Mouse (Mus musculus): ENCODE results near the gene Abcd2.

The Abcd2 gene

GRCm38 (mm10) chr15:91161153-91161552 lies 30.4 kb downstream of the Abcd2 start:
- in situ Hi-C loops (cut with MboI, MseI): no loop called here

DNA sequence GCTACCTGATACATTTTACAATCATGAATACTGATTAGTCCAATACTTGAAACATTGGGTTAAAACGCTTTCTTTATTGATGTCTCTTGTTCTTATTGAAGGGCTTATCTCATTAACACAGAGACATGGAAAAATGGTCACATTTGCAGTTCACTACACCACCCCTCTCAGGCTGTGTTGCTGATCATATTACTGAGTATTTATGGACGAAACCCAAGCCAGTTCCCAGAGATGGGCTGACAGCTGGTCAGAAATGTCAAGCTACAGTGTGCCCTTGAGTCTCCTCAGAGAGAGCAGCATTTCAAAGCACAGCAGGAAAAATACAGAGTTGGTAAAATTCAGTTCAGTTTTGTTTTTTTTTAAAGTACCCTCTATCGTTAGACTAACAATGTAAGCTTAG lies 38.3 kb downstream of the Abcd2 start:
- in situ Hi-C loops (cut with MboI, MseI): no loop called here

- in situ Hi-C loops (cut with MboI, MseI): no loop called here
These were observed 39.0 kb downstream of the Abcd2 start for GRCm38 (mm10) chr15:91152592-91152991.

DNA sequence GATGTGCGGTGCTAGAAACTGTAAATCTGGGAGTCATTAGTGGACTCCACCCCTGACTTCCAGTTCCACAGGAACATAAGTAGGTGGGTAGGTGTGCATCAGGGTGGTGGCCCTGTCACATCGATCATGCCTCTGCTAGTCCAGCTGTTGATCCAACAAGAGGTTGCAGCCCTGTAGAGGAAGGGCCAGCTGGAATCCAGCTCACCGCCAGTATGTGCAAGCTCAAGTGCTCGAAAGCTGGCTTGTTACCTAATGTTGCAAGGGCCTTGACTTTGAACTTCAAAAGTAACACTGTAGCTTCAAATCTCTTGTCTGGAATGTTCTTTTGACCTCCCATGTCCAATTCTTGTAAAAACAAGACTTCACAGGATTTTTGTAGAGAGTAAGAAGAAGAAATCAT lies 67.0 kb downstream of the Abcd2 start:
- in situ Hi-C loops (cut with MboI, MseI): no loop called here

GRCm38 (mm10) chr15:91112555-91113209 lies 78.9 kb downstream of the Abcd2 start:
- in situ Hi-C loops (cut with MboI, MseI): no loop called here

GRCm38 (mm10) chr15:91108102-91108659 lies 83.4 kb downstream of the Abcd2 start:
- in situ Hi-C loops (cut with MboI, MseI): no loop called here

DNA sequence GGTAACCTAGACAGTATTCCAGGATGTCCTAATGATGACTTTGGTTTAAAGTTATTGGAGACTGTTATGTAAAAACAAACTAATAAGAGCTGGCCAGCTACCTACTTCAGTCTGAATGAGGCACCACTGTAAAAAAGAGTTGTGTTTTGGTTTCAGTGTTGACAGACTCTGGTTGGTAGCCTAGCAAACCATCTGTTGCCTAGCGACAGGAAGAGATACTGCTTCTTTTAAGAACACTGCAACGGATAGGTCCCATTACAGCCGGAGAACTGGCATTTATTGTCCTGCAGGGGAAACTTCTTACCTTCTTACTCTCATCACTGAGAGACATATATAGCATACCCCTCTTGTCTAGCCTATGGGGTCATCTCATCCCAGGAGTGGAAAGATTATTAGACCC lies 86.7 kb downstream of the Abcd2 start:
- in situ Hi-C loops (cut with MboI, MseI): no loop called here

GRCm38 (mm10) chr15:91104276-91104675 lies 87.3 kb downstream of the Abcd2 start:
- in situ Hi-C loops (cut with MboI, MseI): no loop called here

DNA sequence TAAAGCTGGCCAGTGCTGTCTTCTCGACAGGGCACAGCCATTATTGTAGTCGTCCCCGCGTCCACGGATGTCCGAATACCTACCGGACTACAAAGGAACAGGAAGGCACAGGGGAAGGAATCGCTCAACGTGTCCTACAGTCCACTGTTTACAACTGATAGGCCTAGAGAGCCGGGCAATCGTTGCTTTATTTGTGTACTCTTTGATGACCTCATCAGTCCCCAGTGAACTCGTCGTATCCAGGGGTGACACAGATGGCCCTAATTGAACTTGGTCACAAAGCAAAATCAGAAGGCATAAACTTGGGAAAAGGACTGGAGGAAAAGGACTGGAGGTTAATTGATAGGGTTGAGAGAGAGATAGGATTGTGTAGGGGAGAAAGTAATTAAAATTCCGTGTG lies 87.8 kb downstream of the Abcd2 start:
- in situ Hi-C loops (cut with MboI, MseI): no loop called here

DNA sequence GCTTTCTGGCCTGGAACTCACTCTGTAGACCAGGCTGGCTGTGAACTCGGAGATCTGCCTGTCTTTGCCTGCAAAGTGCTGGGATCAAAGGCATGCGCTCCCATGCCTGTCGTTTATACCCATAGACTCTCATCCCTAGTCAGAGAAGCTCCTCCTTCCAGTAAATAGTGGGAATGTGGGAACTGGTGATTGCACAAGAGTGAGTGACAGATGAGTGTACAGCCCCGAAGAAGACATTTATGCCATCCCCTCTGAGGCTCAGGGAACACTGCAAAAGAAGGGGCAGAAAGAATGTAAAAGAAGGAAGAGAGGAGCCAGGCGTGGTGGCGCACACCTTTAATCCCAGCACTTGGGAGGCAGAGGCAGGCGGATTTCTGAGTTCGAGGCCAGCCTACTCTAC lies 88.3 kb downstream of the Abcd2 start:
- in situ Hi-C loops (cut with MboI, MseI): no loop called here

GRCm38 (mm10) chr15:91096606-91097005 lies 95.0 kb downstream of the Abcd2 start:
- in situ Hi-C loops (cut with MboI, MseI): no loop called here

All from regulatory T cell (primary cell).